Mouse (Mus musculus) intestine, embryonic 15.5 days (tissue): ENCODE results near the gene Ephb2. TPM values are rescaled to one million over a fixed set of nuclear protein-coding genes. Genes with fewer than 3 reads are reported as not detected.

Source experiments
- ATAC-seq: fragments of 200-750 bp; cut with Nextera tagmentation; 2 replicates; pipeline ENCODE4 v1.8.0; 2017; ENCODE audit warnings: moderate TSS enrichment, moderate library complexity
- H3K27ac ChIP-seq: fragments of 300-500 bp; sonication (generic); 2 replicates; pipeline ENCODE4 v1.5.1; 2015; ENCODE audit warnings: mild to moderate bottlenecking, inconsistent platforms
- H3K27me3 ChIP-seq: fragments of 300-500 bp; sonication (generic); replicated peaks from 2 replicates; pipeline ENCODE4 v1.6.1; 2015; ENCODE audit warnings: inconsistent platforms
- H3K36me3 ChIP-seq: fragments of 300-500 bp; sonication (generic); 2 replicates; pipeline ENCODE4 v1.6.1; 2015; ENCODE audit warnings: inconsistent platforms
- H3K4me1 ChIP-seq: fragments of 300-500 bp; sonication (generic); replicated peaks from 2 replicates; pipeline ENCODE4 v1.6.1; 2015; ENCODE audit warnings: inconsistent platforms
- H3K4me2 ChIP-seq: fragments of 300-500 bp; sonication (generic); replicated peaks from 2 replicates; pipeline ENCODE4 v1.6.1; 2015; ENCODE audit warnings: mild to moderate bottlenecking, inconsistent platforms
- H3K4me3 ChIP-seq: fragments of 300-500 bp; sonication (generic); replicated peaks from 2 replicates; pipeline ENCODE4 v1.5.1; 2015; ENCODE audit warnings: inconsistent platforms
- H3K9ac ChIP-seq: fragments of 300-500 bp; sonication (generic); 2 replicates; pipeline ENCODE4 v1.6.1; 2015; ENCODE audit warnings: inconsistent platforms
- H3K9me3 ChIP-seq: fragments of 300-500 bp; sonication (generic); 2 replicates; pipeline ENCODE4 v1.6.1; 2016; ENCODE audit warnings: inconsistent platforms
- WGBS: fragments of 180-500 bp; shearing (Covaris S2); methylation state at CpG from one replicate; pipeline ENCODE4 v1.1.7; 2015; 5-methylcytosine and 5-hydroxymethylcytosine counted together
- polyA plus RNA-seq: library from polyadenylated mRNA; unstranded; fragments of >200 nt; fragmentation: Nextera tagmentation; extraction: Ambion mirVana; gene quantifications from 2 replicates; pipeline ENCODE4 v1.2.1, GENCODE M21; 2015

The Ephb2 gene
- polyA plus RNA-seq, 1 experiment from 2014 or later = 8.2 TPM

DNA sequence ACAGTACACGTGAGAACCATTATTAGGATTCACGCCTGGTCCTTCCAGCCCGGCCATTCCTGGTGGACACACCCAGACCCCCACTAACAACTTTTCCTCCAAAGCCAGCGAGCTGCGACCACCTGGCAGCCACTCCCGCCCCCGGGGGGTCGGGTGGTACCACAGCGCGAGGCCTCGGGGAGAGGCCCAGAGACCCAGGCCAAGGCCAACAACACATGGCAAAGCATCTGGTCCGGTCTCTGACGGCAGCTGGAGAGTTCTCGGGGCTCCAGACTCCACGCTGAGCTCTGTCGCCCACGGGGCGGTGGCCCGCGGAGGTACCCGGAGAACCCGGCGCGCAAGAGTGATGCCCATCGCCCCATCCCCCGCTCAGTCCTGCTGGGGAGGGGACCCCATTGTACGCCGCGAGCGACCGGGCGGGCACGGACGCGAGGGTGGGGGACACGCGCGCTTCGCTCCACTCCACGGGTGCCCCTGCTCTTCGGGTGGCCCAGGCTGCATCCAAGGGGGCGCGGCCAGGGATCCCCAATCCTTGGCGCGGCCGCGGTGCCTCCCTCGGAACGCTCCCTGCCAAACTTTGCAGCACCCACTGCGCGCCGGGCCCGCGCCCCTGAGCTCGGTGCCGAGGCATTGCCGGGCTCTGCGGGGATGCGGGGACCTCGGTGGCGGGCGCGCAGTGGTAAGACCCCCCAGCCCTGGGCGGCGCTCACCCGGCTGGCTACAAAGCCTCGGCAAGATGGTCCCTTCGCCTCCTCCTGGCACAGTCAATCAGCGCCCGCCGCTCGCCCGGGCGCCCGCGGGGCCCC is 770 bp downstream of the Ephb2 start:
- under 1% methylated on average over 67 of the region's 76 CpGs for WGBS

DNA sequence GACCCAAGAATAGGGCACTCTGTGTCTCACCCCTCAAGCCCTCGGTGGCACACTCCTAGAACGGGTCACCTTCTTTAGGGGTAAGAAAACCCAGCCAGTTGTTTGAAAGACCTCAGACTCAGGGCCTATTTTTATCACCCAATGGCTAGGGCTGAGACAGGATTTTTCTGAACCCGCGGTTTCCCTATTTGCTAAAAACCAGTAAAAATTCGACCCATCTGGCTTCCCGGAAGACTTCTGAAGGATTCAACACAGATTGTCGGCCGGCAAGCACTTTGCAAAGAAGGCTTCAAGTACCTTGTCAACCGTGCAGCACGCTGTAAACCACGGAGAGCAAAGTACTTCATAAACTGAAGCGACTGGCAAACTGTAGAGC is 1.4 kb downstream of the Ephb2 start:
- no peak for ATAC-seq
- Histone ChIP-seq H3K27me3 (no peaks in the 10 kb centered on the region), H3K27ac (no peak overlapping the region), H3K4me1 (peaks cover 77% of the 10 kb centered on the region), H3K9ac (peak overlapping the region; percentile 35), H3K36me3 (no peaks in the 10 kb centered on the region), H3K4me3 (peak overlapping the region; percentile 86), H3K9me3 (no peaks in the 10 kb centered on the region), H3K4me2 (peak overlapping the region; percentile 98)
- WGBS = 15% methylated on average over 12 of the region's 12 CpGs

More for the DNA sequence above, 770 bp downstream of the Ephb2 start:
- Histone ChIP-seq H3K27ac (peak overlapping the region; percentile 87; the same call in 1 of the 2 replicates), H3K4me2 (peak overlapping the region; percentile 98), H3K27me3 (0 out of 2 replicates have a peak, but pooled peaks cover 2% of the 10 kb centered on the region), H3K9ac (peak overlapping the region; percentile 81), H3K4me3 (peak overlapping the region; percentile 86), H3K4me1 (peaks cover 74% of the 10 kb centered on the region), H3K9me3 (no peaks in the 10 kb centered on the region), H3K36me3 (no peaks in the 10 kb centered on the region)
- ATAC-seq = peak; percentile 32

DNA sequence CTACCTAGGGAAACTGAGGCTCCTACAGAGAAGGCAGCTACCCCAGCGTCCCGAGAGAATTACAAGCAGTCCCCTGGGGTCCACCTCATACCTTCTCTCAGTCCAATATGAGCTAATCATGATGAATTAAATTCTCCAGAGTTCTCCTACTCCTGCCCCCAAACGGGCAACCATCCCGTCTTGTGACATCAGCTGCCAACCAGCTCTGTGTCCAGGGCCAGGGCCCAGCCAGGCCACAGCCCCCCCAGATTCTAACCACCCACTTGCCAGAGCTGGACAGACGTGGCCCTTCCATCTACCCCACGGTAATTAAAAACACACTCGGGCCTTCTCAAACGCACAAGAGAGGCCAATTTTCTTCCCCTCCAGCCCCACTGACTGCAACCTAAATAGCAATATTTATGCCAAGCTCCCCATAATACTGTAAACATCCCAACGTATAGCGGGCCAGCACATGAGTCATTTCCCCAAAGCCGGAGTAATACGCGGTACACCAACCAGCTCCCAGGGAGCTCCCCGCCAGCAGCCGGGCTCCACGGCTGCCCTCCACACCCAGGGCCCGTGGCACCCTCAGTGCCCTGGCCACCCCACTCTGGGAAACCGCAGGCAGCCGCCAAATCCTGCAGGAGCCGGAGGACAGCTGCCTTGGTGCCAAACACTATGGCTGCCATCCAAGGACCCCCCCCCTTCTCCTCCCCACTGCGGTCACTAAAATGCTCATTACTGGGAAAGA is 2.0 kb downstream of the Ephb2 start:
- H3K27ac ChIP-seq = no peak overlapping the region
- no peaks in the 10 kb centered on the region for H3K36me3 ChIP-seq
- ATAC-seq = no peak
- no peaks in the 10 kb centered on the region for H3K9me3 ChIP-seq
- peak overlapping the region; percentile 98 for H3K4me2 ChIP-seq
- H3K27me3 ChIP-seq = no peaks in the 10 kb centered on the region
- H3K4me3 ChIP-seq = peak overlapping the region; percentile 86
- 51% methylated on average over 21 of the region's 21 CpGs for WGBS
- H3K4me1 ChIP-seq = peaks cover 81% of the 10 kb centered on the region
- H3K9ac ChIP-seq = peak overlapping the region; percentile 35

DNA sequence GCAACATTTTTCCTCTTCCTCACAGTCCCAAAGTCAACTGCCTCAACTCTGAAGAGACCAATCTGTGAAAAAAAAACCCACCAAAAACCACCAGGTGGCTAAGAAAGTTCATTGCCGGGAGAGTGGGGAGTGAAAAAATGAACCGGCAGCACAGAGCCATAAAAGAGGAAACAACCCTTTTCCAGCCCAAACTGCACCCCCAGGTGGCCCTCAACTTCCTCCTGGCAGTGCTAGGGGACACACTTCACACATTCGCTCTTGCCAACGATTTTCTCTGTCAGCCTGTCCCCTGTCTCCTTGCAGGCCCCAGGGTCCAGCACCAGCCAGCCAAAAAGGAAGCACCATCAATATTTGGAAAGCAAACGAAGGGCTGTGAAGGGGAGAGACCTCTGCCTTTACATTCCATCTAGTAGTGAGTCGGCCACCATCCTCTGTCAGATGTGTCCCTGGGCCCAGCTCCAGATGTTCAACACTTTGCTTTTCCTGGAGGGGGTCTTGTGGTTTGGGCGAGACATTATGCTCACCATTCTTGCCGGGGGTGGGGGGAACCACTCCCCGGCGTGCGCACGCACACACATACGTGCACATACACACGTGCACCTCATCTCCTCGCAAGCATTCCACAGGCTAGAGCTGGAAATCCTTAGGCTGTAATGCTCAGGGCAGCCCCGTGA is 3.1 kb downstream of the Ephb2 start:
- H3K27me3 ChIP-seq = no peaks in the 10 kb centered on the region
- H3K9ac ChIP-seq = no peak overlapping the region
- no peaks in the 10 kb centered on the region for H3K9me3 ChIP-seq
- H3K27ac ChIP-seq = no peak overlapping the region
- no peak overlapping the region for H3K4me3 ChIP-seq
- no peak for ATAC-seq
- no peaks in the 10 kb centered on the region for H3K36me3 ChIP-seq
- WGBS = 56% methylated on average over 16 of the region's 16 CpGs
- H3K4me2 ChIP-seq = peak overlapping the region; percentile 30; the same call in 1 of the 2 replicates
- H3K4me1 ChIP-seq = peaks cover 78% of the 10 kb centered on the region

DNA sequence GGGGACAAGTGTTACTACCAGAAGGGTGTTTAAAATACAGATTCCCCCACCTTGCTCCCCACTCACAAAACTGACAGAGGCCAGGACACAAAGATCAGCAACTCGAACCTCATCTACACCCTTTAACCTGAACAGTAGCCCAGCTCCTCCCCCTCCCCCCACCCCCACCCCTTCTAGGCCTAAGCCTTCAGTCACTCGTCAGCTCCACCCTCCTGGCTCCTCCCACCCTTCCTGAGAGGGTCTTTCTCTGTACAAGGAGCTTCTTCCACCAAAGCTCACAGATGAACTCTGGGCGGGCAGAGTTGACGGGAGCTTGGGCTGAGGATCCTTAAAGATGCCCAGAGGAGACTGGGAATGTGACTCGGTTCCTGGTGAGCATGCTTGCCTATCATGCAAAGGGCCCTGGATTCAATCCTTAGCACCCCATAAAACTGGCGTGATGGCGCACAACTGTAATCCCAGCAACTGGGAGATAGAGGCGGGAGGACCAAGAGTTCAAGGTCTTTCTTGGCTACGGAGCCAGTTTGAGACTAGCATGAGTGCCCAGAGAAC is 5.4 kb downstream of the Ephb2 start:
- Histone ChIP-seq H3K9me3 (no peaks in the 10 kb centered on the region), H3K27ac (no peak overlapping the region), H3K27me3 (no peaks in the 10 kb centered on the region), H3K4me2 (peak overlapping the region; percentile 27), H3K4me3 (no peak overlapping the region), H3K4me1 (peaks cover 64% of the 10 kb centered on the region), H3K36me3 (no peaks in the 10 kb centered on the region), H3K9ac (no peak overlapping the region)
- WGBS = 49% methylated on average over 9 of the region's 9 CpGs
- no peak for ATAC-seq

DNA sequence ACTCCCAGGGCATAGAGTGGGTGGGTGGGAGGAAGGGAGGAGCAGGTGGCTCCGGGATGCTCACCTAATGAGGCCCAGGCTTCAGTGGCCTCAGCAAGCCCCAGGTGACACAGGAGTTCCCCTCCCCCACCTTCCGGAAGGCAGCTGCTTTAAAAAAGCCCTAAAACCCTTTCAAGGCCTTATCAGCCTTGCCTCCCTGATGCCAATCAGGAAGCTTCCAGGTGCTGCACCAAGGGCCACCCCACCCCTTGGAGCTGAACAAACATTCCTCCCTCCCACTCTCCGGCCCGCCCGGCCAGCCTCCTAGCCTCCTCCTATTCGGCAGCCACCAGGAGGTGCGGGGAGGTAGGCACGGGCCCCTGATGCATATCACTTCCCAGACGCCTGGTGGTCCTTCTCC is 6.0 kb downstream of the Ephb2 start:
- Histone ChIP-seq H3K36me3 (no peaks in the 10 kb centered on the region), H3K9ac (no peak overlapping the region), H3K27me3 (no peaks in the 10 kb centered on the region), H3K4me1 (peaks cover 62% of the 10 kb centered on the region), H3K9me3 (no peaks in the 10 kb centered on the region), H3K4me3 (no peak overlapping the region), H3K4me2 (peak overlapping the region; percentile 27), H3K27ac (0 out of 2 replicates have a peak overlapping the region, but pooled peaks have one; percentile 23)
- peak; percentile 86 for ATAC-seq
- WGBS = 29% methylated on average over 9 of the region's 9 CpGs

DNA sequence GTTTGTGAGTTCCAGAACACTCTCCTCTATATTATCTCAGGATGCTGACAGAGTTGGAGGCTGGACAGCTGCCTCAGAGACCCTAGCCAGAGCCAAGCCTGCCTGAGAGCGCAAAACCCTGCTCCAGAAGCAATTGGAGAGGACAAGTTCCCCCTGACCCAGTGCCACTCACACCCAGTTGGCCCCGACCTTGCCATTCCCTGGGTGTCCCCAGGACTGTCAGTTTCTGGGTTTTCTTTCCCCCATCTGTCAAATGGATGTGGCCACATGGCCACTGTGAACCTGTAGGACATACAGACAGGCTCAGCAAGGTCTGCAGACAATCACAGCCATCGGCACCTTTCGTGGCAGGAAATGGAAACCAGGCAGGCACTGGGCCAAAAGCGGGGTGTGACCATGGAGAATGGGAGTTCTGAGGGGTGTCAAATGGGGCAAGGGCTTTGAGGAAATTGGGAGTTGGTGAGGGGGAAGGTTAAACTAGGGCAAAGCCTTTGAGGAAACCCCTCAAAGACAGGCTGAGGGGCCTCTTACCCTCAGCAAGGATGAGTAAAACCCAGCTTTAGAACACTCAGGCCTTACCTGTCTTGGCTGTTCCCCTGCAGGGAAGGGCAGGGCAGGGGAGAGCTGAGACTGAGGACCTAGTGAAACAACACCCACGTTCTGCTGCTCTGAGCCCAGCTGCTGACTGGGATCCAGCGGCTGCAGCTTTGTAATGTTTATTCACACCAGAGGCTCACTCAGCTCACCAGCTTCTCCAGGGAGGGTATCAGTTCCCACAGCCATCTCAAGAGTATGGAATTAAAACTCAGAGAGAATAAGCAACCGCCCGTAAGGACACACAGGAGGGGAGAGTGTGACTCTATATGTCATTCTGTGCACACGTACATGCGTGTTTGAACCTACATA is 6.9 kb downstream of the Ephb2 start:
- Histone ChIP-seq H3K27me3 (no peaks in the 10 kb centered on the region), H3K9ac (no peak overlapping the region; the same call in 1 of the 2 replicates), H3K4me2 (peak overlapping the region; percentile 27; the same call in 1 of the 2 replicates), H3K9me3 (no peaks in the 10 kb centered on the region), H3K36me3 (no peaks in the 10 kb centered on the region), H3K4me3 (no peak overlapping the region), H3K4me1 (peaks cover 53% of the 10 kb centered on the region), H3K27ac (0 out of 2 replicates have a peak overlapping the region, but pooled peaks have one; percentile 23)
- 31% methylated on average over 11 of the region's 11 CpGs for WGBS
- peak; percentile 27 for ATAC-seq

DNA sequence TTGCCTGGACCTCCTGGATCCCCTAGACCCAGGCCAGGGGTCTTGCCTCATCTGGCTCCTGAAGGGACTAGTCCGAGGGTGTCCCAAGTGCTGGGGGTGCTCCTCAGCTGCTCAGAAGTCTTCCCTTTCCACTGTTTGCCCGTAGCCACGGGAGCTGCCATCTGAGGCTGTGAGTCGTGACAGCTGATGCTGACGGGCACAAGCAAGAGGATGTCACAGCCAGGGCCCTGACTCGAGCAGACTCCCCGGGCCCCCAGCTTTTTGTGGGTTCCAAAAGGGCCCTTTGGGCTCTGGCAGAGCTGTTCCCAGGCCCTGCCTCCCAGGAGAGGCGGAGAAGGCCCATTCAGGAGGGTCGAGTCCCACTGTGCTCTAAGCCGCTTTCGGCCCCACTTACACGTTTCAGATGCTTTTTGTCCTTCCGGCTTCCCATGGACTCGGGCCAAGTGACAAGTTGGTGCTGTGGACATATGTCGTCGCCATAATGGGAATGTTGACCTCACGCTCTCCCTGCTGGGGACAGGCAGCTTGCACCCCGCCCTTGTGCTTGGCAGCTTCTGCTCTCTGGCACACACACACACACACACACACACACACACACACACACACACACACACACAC is 10.7 kb downstream of the Ephb2 start:
- H3K27ac ChIP-seq = no peak overlapping the region
- WGBS = 75% methylated on average over 18 of the region's 18 CpGs
- peaks cover 19% of the 10 kb centered on the region for H3K4me1 ChIP-seq
- H3K4me3 ChIP-seq = no peak overlapping the region
- no peak for ATAC-seq
- H3K9me3 ChIP-seq = no peaks in the 10 kb centered on the region
- no peak overlapping the region for H3K4me2 ChIP-seq
- H3K27me3 ChIP-seq = no peaks in the 10 kb centered on the region
- H3K36me3 ChIP-seq = no peaks in the 10 kb centered on the region
- no peak overlapping the region for H3K9ac ChIP-seq

DNA sequence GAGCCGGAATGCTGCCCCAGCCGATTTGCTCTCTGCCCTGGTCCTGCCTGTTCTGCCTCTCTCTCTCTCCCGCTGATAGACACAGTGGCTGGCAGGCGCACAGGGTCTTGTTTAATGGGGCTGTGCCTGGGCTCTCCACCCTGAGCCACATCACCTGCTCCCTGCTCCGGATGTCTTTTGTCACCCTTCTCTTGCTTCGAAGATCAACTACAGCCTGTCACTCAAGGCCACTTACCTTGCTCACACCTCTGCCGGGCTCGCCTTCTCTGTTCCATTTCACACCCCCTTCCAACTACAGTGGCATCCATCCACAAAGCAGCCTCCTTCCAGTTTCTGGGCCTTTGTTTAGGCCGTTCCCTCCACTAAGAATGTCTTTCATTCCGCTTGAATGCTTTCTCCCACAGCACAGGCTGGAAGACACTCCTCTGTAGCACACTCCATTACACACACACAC is 15.7 kb downstream of the Ephb2 start:
- Histone ChIP-seq H3K27ac (no peak overlapping the region), H3K9me3 (no peaks in the 10 kb centered on the region), H3K27me3 (no peaks in the 10 kb centered on the region), H3K4me2 (no peak overlapping the region), H3K4me1 (peaks cover 26% of the 10 kb centered on the region), H3K4me3 (no peak overlapping the region), H3K36me3 (no peaks in the 10 kb centered on the region), H3K9ac (no peak overlapping the region)
- ATAC-seq = no peak
- 51% methylated on average over 10 of the region's 10 CpGs for WGBS

DNA sequence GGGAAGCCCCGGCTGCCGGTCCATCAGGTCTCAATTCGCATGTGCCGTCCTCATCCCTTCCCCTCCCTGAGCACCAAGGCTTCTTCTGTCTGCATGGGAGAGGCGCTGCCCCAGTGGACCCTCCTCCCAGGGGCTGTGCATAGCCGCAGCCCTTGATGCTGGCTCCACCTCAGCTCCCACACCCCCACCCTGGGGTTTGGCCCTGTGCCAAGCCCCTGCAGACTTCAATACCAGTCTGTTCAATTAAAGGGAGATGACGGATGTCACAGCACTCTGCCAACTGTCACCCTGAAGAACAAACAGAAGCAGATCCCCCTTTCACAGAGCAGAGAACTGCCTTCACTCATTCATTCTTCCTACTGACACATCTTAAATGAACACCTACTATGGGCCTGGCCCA is 19.1 kb downstream of the Ephb2 start:
- WGBS = 33% methylated on average over 7 of the region's 7 CpGs
- Histone ChIP-seq H3K27ac (no peak overlapping the region), H3K9me3 (no peaks in the 10 kb centered on the region), H3K9ac (no peak overlapping the region), H3K4me3 (no peak overlapping the region), H3K36me3 (no peaks in the 10 kb centered on the region), H3K4me2 (no peak overlapping the region), H3K27me3 (no peaks in the 10 kb centered on the region), H3K4me1 (peaks cover 27% of the 10 kb centered on the region)
- ATAC-seq = peak; percentile 57

DNA sequence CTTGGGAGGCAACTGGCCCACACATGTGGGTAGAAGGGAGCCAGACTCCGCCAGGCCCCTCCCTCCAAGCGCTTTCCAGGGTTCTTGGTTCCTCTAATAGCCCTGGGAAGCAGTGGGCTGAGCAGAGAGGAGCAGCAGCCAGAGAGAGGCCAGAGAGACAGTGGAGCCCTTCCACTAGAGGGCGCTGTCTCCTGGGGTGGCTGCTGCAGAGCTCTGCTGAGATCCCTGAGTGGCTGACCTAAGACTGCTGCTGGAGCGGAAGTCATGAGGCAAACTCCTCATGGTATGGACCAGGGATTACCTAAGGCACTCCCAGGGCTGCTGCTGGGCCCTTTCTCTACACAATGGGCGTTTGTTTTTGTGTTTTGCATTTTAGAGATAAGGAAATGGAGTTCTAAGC is 20.4 kb downstream of the Ephb2 start:
- Histone ChIP-seq H3K27me3 (no peaks in the 10 kb centered on the region), H3K9ac (no peak overlapping the region), H3K9me3 (no peaks in the 10 kb centered on the region), H3K36me3 (no peaks in the 10 kb centered on the region), H3K4me1 (peaks cover 32% of the 10 kb centered on the region), H3K4me2 (no peak overlapping the region), H3K4me3 (no peak overlapping the region), H3K27ac (no peak overlapping the region)
- WGBS = 67% methylated on average over 5 of the region's 5 CpGs
- peak; percentile 30 for ATAC-seq
